Mouse (Mus musculus) Patski (cell line): Measurements from ENCODE around the gene Hsd11b1. TPM values are rescaled to one million over a fixed set of nuclear protein-coding genes. Genes with fewer than 3 reads are reported as not detected.

Experiments used
- ATAC-seq: fragments of 100-300 bp; one replicate; pipeline ENCODE4 v1.8.0; 2021
- CTCF ChIA-PET: fragments of 350-600 bp; sonication (Branson Sonifier 250); formaldehyde crosslinking; loops from one replicate; lab custom pipeline; 2022; ENCODE audit warnings: inconsistent platforms; lab: Charles Lee
- POLR2A ChIA-PET: fragments of 350-600 bp; sonication (Branson Sonifier 250); formaldehyde crosslinking; loops from one replicate; lab custom pipeline; 2022; ENCODE audit warnings: antibody characterized with exemption, inconsistent platforms; lab: Charles Lee
- DNase-seq: peaks from one replicate; pipeline ENCODE4 v3.0.0-alpha.2; 2011; ENCODE audit warnings: low read depth, low spot score
- H3K27me3 ChIP-seq: fragments of 371-371 bp; one replicate; pipeline ENCODE4 v1.5.1; 2021
- CTCF ChIP-seq: fragments of 100-300 bp; IDR thresholded peaks from one replicate; pipeline ENCODE4 v1.5.1; 2021
- in situ Hi-C: fragments of 300-500 bp; cut with MboI; formaldehyde crosslinking; loops from 3 replicates; pipeline ENCODE4 v1.11.1; 2018; ENCODE audit warnings: low pct_unique_long_range_greater_than_20kb, mixed read lengths
- polyA plus RNA-seq: library from polyadenylated mRNA; unstranded; gene quantifications from one replicate; pipeline ENCODE4 v1.2.3, GENCODE M21; 2021

Gene Hsd11b1
- polyA plus RNA-seq, 1 experiment from 2014 or later = 0.19 TPM

- POLR2A ChIA-PET = no interaction called here
- TF ChIP-seq CTCF = no peak
- DNase-seq (no peak), ATAC-seq (no peak)
- in situ Hi-C loops = no loop called here
- no peaks in the 10 kb centered on the region for H3K27me3 ChIP-seq
- CTCF ChIA-PET = no interaction called here
Observed at GRCm38 (mm10) chr1:193279492-193279891, 15.6 kb upstream of the Hsd11b1 start.

GRCm38 (mm10) chr1:193278414-193279045, 14.7 kb upstream of the Hsd11b1 start:
- DNase-seq = no peak
- H3K27me3 ChIP-seq = no peaks in the 10 kb centered on the region
- in situ Hi-C loops = no loop called here
- ChIA-PET POLR2A (no interaction called here), CTCF (interaction anchor here (0.6 kb wide), 1 partner anchor 9 kb away, joined by 3 read pairs; no protein-coding TSS in a partner anchor)
- no peak for ATAC-seq
- TF ChIP-seq CTCF = no peak

GRCm38 (mm10) chr1:193274407-193275071, 10.7 kb upstream of the Hsd11b1 start:
- ATAC-seq (no peak), DNase-seq (no peak)
- in situ Hi-C loops = no loop called here
- CTCF ChIA-PET = no interaction called here
- peaks cover under 1% of the 10 kb centered on the region for H3K27me3 ChIP-seq
- no peak for TF ChIP-seq CTCF
- POLR2A ChIA-PET = no interaction called here

GRCm38 (mm10) chr1:193272916-193273601, 9.2 kb upstream of the Hsd11b1 start, which contains the start of gene G0s2:
G0s2 (minus strand) TSS chr1:193273217.
- CTCF ChIA-PET = no interaction called here
- in situ Hi-C loops = no loop called here
- ATAC-seq (no peak), DNase-seq (no peak)
- TF ChIP-seq CTCF = no peak
- H3K27me3 ChIP-seq = peaks cover 5% of the 10 kb centered on the region
- POLR2A ChIA-PET = no interaction called here

- H3K27me3 ChIP-seq = peaks cover 5% of the 10 kb centered on the region
- no peak for TF ChIP-seq CTCF
- CTCF ChIA-PET = interaction anchor here (1.7 kb wide), 1 partner anchor 15 kb away, joined by 4 read pairs; no protein-coding TSS in a partner anchor
- POLR2A ChIA-PET = no interaction called here
- no peak for ATAC-seq
- in situ Hi-C loops = no loop called here
- no peak for DNase-seq
Observed at GRCm38 (mm10) chr1:193272137-193272915, 8.5 kb upstream of the Hsd11b1 start.

- TF ChIP-seq CTCF = no peak
- in situ Hi-C loops = no loop called here
- H3K27me3 ChIP-seq = peaks cover 8% of the 10 kb centered on the region
- ATAC-seq (no peak), DNase-seq (no peak)
- CTCF ChIA-PET = interaction anchor here (1.7 kb wide), 1 partner anchor 16 kb away, joined by 4 read pairs; no protein-coding TSS in a partner anchor
- POLR2A ChIA-PET = interaction anchor here (0.5 kb wide), 1 partner anchor 140 kb away, joined by 3 read pairs; no protein-coding TSS in a partner anchor
Observed at GRCm38 (mm10) chr1:193270965-193271763, 7.3 kb upstream of the Hsd11b1 start.

- DNase-seq (no peak), ATAC-seq (no peak)
- H3K27me3 ChIP-seq = peaks cover 8% of the 10 kb centered on the region
- ChIA-PET POLR2A (no interaction called here), CTCF (no interaction called here)
- in situ Hi-C loops = no loop called here
- no peak for TF ChIP-seq CTCF
Observed at GRCm38 (mm10) chr1:193265734-193266133, 1.9 kb upstream of the Hsd11b1 start.

- POLR2A ChIA-PET = no interaction called here
- CTCF ChIA-PET = no interaction called here
- no peak for ATAC-seq
- no peak for TF ChIP-seq CTCF
- peaks cover 3% of the 10 kb centered on the region for H3K27me3 ChIP-seq
- in situ Hi-C loops = no loop called here
- DNase-seq = no peak
Observed at GRCm38 (mm10) chr1:193263026-193263907, 608 bp downstream of the Hsd11b1 start.
